Mouse (Mus musculus) urinary bladder, postnatal 4 days (tissue): ENCODE data around the gene Use1.
A peak's percentile ranks its signal among the peaks of the same experiment; 100 is the strongest.

Experiments
- DNase-seq, 2 experiments: peaks; one replicate each; pipeline ENCODE4 v3.0.0; 2021 to 2022; ENCODE audit warnings: low spot score in 2 of 2

Gene Use1

GRCm38 (mm10) chr8:71376423-71377030, 9.9 kb downstream of the Use1 start:
- DNase-seq = no peak

DNA sequence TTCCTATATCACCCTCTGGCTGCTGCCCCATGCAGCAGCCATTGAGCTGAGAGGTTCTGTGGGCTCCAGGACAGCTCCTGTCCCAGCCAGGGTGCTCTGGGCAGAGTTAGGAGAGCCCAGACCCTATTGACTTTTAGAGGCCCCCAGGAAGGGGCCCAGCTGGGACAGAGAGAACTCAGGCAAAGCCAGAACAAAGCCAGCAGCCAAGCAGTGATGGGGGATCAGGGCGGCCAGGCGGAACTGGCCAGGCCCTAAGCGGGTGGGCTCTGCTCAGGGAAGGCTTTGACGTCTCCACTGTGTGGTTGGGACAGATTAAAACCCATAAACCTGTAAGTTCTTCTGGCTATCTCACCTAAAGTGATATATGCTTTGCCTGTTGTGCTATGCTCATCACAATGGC, 12.4 kb downstream of the Use1 start:
- DNase-seq = no peak

GRCm38 (mm10) chr8:71379512-71380075, 12.9 kb downstream of the Use1 start:
- no peak for DNase-seq

DNA sequence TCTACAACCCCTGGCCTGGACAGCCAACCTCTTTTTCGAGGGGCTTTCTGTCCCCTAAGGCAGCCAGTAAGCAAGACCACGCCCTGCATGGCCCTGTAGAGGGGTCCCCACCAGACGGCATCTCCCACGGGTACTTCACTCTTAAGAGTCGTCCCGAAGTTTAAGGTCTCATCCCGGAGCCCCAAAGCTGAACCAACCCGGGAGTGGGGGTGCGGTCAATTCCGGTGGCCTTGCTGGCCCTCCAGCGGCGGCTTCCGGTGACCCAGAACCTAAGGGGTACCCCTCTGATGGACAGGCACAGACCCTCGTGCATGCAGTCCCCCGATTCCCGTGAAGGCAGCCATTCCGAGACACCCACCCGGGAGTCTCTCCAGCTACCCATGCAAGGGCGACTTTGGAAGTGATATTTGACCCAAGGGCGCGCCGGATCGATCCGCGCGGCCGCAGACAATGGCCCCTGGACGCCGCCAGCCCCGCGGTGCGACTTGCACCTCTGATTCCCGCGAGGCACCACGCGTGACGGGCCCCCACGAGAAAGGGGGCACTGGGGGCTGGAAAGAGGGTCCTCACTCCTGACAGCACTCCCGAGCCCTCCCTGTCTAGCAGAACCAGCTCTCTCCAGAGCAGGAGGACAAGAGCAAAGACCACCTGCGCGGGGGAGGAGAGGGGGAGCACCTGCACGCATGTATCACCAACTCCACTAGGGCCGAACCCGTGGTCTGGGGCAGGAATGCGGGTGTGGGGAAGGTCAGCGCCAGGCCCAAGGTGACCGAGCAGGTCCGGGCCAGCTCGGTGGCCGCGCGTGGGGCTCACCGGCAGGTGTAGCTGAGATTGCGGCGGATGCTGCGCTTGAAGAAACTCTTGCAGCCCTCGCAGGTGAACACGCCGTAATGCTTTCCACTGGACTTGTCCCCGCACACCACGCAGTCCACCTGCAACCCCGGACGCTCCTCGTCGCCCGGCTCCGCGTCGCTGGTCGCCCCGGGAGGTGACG, 13.8 kb downstream of the Use1 start:
- no peak for DNase-seq

- DNase-seq = peak; percentile 76 to 81
These were observed 14.8 kb downstream of the Use1 start, which contains the start of gene Nr2f6 for GRCm38 (mm10) chr8:71381421-71381970. Nr2f6 (minus strand) TSS chr8:71381960.

DNA sequence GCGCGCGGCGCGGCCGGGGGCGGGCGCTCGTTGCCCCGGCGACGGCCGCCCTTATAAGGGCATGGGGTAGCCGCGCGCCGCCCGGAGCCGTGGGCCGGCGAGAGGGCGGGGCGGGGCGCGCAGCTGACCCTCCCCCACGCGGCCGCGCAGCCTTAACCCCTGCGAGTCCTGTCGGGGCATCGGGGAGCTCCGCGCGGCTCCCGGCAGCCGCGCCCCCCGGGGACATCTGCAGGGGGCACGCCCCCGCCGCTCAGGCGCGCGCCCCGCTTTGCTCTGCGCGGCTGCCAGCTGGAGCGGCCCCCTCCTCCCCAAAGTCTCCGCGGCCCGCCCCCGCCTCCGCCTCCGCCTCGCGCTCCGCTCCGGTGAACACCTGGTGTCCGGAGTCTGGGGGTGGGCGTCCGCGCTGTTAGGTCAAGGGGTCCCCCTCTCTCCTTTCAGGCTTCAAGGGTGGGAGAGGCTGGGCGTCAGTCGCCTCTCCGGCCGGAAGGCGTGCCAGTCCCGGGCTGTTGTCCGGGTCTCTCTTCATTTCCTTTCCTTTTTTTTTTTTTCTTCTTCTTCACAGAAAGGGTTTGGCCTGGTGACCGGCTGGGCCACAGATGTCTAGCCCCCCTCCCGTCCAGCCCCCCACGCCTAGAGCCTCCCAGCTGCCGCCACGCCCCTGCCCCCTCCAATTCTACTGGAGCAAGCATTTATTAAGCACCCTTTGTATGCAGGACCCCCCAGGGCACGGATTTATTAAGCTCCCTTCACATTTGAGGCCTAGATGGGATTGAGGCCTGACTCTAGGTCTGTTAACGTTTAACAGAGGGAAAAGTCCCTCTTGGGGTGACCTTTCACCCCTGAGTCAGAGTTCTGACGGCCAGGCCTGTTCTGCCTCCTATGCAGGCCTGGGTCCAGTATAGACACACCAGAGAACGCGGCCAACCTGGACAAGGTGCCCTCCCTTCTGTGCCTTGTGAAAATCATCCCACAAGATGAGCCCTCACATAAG, 15.6 kb downstream of the Use1 start:
- peak; percentile 88 to 91 for DNase-seq

GRCm38 (mm10) chr8:71383396-71383795, 16.7 kb downstream of the Use1 start:
- DNase-seq = no peak

DNA sequence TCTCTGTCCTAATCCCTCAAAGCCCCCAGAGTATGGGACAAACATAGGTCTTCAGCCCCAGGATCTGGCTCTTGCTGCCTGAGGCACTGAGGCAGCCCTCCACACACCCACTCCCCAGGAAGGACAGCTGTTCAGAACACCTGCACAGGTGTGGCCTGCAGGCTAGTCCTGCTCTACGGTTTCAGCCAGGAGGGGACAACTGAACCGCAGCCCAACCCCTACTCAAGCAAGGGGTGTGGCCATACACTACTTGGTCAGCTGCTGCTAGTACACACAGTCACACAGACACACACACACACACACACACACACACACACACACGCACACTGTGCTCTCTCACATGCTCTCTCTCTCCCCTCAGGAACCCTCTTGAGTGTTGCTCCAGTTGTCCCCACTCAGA, 17.2 kb downstream of the Use1 start:
- no peak for DNase-seq

GRCm38 (mm10) chr8:71385212-71385835, 18.7 kb downstream of the Use1 start:
- no peak for DNase-seq

GRCm38 (mm10) chr8:71388267-71388666, 21.6 kb downstream of the Use1 start:
- no peak for DNase-seq

DNA sequence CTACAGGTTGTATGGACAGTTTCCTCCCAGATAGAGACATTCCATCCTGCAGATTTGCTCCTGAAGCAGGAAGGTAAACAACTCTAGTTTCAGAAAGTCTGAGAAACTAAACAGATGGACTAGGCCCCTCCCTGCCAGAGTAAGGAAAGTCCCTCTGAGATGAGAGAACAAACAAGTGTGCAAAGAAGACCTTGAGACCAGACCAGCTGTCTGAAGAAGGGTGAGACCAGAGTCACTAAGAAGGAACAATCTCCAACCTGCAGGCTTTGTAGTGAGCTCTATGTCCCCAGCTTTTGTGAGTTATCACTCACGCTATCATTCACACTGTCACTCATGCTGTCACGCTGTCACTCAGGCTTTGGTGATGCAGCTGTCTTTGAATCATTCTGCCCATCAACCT, 25.0 kb downstream of the Use1 start:
- DNase-seq = no peak

DNA sequence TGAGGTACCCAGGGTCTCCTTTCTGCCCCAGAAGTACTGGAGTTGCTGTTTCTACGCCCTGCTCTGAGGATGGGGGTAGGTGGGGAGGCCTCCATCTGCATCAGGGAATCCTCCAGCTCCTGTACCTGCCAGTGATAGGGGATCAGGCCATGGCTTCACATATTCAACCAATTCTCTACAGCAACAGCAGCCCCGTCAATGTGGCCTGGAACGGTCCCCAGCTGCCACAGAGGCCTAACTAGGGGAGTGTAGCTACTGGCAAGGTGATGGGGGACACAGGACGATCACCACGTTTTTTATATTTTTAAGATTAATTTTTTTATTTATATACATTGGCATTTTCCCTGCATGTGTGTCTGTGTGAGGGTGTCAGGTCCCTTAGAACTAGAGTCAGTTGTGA, 25.7 kb downstream of the Use1 start:
- no peak for DNase-seq

DNA sequence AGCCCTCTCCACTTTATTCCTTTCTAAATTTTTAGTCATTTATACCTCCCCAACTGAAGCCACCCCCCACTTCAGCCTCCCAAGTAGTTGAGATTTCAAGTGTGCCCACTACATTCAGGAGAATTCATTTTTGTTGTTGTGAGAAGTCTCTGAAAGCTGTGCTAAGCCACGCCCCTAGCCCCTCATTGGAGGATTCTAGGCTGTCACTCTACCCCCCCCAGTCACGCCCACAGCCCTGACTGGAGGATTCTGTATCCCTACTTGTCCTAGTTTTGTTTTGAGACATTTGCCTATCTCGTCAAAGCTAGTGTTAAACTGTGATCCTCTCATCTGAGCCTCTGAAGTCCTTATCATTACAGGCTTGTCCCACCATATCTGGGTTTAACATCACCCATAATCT, 26.2 kb downstream of the Use1 start:
- no peak for DNase-seq

- DNase-seq = no peak
These were observed 27.8 kb downstream of the Use1 start for GRCm38 (mm10) chr8:71394481-71394880.

GRCm38 (mm10) chr8:71395071-71395470, 28.4 kb downstream of the Use1 start:
- DNase-seq = no peak

GRCm38 (mm10) chr8:71395629-71396028, 29.0 kb downstream of the Use1 start, which contains the start of gene Ushbp1:
Ushbp1 (minus strand) TSS chr8:71395802.
- no peak for DNase-seq

DNA sequence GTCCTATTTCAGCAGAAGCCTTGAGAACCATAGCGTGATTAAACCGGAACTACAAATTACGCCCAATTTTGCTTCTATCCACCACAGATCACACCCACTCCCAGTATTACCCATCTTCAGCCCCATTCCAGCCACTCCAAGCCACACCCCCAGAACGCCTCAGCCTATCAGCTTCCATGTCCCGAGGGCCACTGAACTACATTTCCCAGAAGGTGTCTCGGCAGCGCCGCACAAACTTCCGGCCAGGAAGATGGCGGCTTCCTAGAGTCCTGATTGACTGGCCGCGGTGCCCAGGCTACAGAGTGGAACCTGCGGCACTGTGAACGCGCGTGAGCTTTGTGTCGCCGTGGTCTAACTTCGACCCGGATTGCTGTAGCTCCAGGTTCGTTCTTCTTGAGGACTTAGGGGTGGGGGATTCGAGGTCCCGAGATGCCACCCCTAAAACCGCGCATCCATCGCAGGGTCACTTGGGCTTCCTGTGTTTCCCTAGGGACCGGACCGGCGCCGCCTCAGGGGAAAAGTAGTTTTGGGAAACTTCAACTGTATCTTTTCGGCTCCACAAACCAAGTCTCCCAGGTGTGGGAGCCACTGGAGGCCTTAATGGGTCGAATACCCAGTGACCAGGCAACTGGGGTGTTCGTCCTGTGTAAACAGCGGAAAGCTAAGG, 30.1 kb downstream of the Use1 start, which contains the start of gene Babam1:
Babam1 (plus strand) TSS at position 223 of the 667 bp plus-strand sequence.
- DNase-seq = peak; percentile 89 to 92

- DNase-seq = no peak
These were observed 31.1 kb downstream of the Use1 start for GRCm38 (mm10) chr8:71397701-71398100.

DNA sequence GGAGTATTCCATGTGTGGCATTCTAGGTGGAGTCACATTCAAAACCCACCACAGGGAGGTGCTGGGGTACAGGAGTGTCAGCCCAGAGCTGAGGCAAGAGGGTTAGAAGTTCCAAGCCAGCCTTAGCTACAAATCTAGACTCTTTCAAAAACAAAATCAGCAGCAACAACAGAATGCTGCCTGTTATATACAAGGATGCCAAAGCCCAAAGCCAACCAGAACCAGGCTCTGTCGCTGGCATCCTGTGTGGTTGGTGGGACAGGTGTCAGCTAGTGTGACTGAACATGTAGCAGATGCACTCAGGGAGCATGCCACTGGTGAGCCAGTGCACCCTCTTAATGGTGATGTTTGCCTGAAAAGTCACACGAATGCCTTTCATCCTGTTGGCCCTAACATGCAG, 34.2 kb downstream of the Use1 start:
- no peak for DNase-seq

DNA sequence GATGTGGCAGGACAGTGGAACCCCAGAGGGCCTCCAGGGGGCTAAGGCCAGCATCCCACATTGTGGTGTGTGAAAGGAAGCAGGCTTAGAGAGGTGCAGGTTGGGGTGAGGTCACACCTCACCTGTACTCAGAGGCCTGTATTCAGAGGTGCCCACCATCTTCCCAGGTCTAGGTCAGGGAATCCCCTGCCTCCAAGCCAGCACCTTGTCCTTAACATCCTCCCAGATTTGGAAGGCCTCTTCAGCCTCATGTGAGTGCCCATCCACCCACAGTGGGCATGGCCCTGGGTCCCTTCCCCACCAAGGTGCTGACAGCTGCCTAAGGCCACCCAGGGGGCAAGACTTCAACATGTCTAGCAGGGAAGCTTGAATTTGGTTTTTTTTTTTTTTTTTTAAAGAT, 34.8 kb downstream of the Use1 start:
- DNase-seq = no peak
